Mouse (Mus musculus) kidney, embryonic 14.5 days (tissue): Measurements from ENCODE around the gene Tbl1xr1. TPM values are rescaled to one million over a fixed set of nuclear protein-coding genes. Genes with fewer than 3 reads are reported as not detected.

Source experiments
- ATAC-seq: fragments of 200-750 bp; cut with Nextera tagmentation; 2 replicates; pipeline ENCODE4 v1.8.0; 2017; ENCODE audit warnings: moderate number of reproducible peaks, mild to moderate bottlenecking, moderate TSS enrichment, moderate library complexity; ENCODE audit not compliant: low FRiP score, low TSS enrichment
- H3K27ac ChIP-seq: fragments of 300-500 bp; sonication (generic); 2 replicates; pipeline ENCODE4 v1.5.1; 2014; ENCODE audit warnings: low read depth, mild to moderate bottlenecking, low read length, moderate library complexity, mixed read lengths
- H3K27me3 ChIP-seq: fragments of 300-500 bp; sonication (generic); 2 replicates; pipeline ENCODE4 v1.6.1; 2014; ENCODE audit warnings: mild to moderate bottlenecking, low read length; ENCODE audit not compliant: control insufficient read depth, insufficient read depth
- H3K36me3 ChIP-seq: fragments of 300-500 bp; sonication (generic); 2 replicates; pipeline ENCODE4 v1.6.1; 2014; ENCODE audit warnings: low read length, mixed read lengths; ENCODE audit not compliant: control insufficient read depth, insufficient read depth
- H3K4me1 ChIP-seq: fragments of 300-500 bp; sonication (generic); 2 replicates; pipeline ENCODE4 v1.6.1; 2014; ENCODE audit warnings: low read length, mixed read lengths; ENCODE audit not compliant: control insufficient read depth, insufficient read depth
- H3K4me2 ChIP-seq: fragments of 300-500 bp; sonication (generic); replicated peaks from 2 replicates; pipeline ENCODE4 v1.6.1; 2014; ENCODE audit warnings: low read depth, mild to moderate bottlenecking, low read length
- H3K4me3 ChIP-seq: fragments of 300-500 bp; sonication (generic); 2 replicates; pipeline ENCODE4 v1.5.1; 2014; ENCODE audit warnings: mild to moderate bottlenecking, low read length
- H3K9ac ChIP-seq: fragments of 300-500 bp; sonication (generic); 2 replicates; pipeline ENCODE4 v1.6.1; 2014; ENCODE audit warnings: low read depth, mild to moderate bottlenecking, low read length, moderate library complexity
- H3K9me3 ChIP-seq: fragments of 300-500 bp; sonication (generic); 2 replicates; pipeline ENCODE4 v1.6.1; 2016; ENCODE audit warnings: low read length; ENCODE audit not compliant: control insufficient read depth
- WGBS: fragments of 180-500 bp; shearing (Covaris S2); extraction: QIAGEN DNeasy Blood & Tissue Kit; methylation state at CpG from one replicate; pipeline ENCODE4 v1.1.7; 2014; 5-methylcytosine and 5-hydroxymethylcytosine counted together
- polyA plus RNA-seq: library from polyadenylated mRNA; unstranded; fragments of >200 nt; fragmentation: Nextera tagmentation; extraction: Ambion mirVana; gene quantifications from 2 replicates; pipeline ENCODE4 v1.2.1, GENCODE M21; 2014

Tbl1xr1 gene
- polyA plus RNA-seq, 1 experiment from 2014 or later: 39.7 TPM

GRCm38 (mm10) chr3:22168432-22168831 is 92.0 kb downstream of the Tbl1xr1 start:
- H3K9ac ChIP-seq: no peak overlapping the region
- H3K27me3 ChIP-seq: no peaks in the 10 kb centered on the region
- H3K36me3 ChIP-seq: no peaks in the 10 kb centered on the region
- no peaks in the 10 kb centered on the region for H3K9me3 ChIP-seq
- no peak overlapping the region for H3K4me2 ChIP-seq
- ATAC-seq: no peak
- H3K27ac ChIP-seq: no peak overlapping the region
- WGBS: 79% methylated on average over 4 of the region's 4 CpGs
- H3K4me3 ChIP-seq: no peak overlapping the region
- no peaks in the 10 kb centered on the region for H3K4me1 ChIP-seq

- H3K4me3 ChIP-seq: no peak overlapping the region
- H3K36me3 ChIP-seq: no peaks in the 10 kb centered on the region
- no peaks in the 10 kb centered on the region for H3K9me3 ChIP-seq
- ATAC-seq: no peak
- H3K4me2 ChIP-seq: no peak overlapping the region
- H3K4me1 ChIP-seq: no peaks in the 10 kb centered on the region
- no peak overlapping the region for H3K9ac ChIP-seq
- H3K27me3 ChIP-seq: no peaks in the 10 kb centered on the region
- 87% methylated on average over 8 of the region's 8 CpGs for WGBS
- H3K27ac ChIP-seq: no peak overlapping the region
These were observed 95.1 kb downstream of the Tbl1xr1 start for GRCm38 (mm10) chr3:22171526-22171925.

- ATAC-seq: peak; percentile 65; the same call in 1 of the 2 replicates
- H3K36me3 ChIP-seq: no peaks in the 10 kb centered on the region
- H3K27ac ChIP-seq: no peak overlapping the region
- no peak overlapping the region for H3K9ac ChIP-seq
- H3K4me1 ChIP-seq: no peaks in the 10 kb centered on the region
- no peaks in the 10 kb centered on the region for H3K27me3 ChIP-seq
- no peak overlapping the region for H3K4me3 ChIP-seq
- no peak overlapping the region for H3K4me2 ChIP-seq
- H3K9me3 ChIP-seq: no peaks in the 10 kb centered on the region
- WGBS: 40% methylated on average over 2 of the region's 2 CpGs
These were observed 96.0 kb downstream of the Tbl1xr1 start for GRCm38 (mm10) chr3:22172410-22172809.

- Histone ChIP-seq H3K4me1 (no peaks in the 10 kb centered on the region), H3K27ac (no peak overlapping the region), H3K9me3 (no peaks in the 10 kb centered on the region), H3K9ac (no peak overlapping the region), H3K4me2 (no peak overlapping the region), H3K4me3 (no peak overlapping the region), H3K27me3 (no peaks in the 10 kb centered on the region), H3K36me3 (no peaks in the 10 kb centered on the region)
- no peak for ATAC-seq
- WGBS: 95% methylated on average over 5 of the region's 5 CpGs
These were observed 96.7 kb downstream of the Tbl1xr1 start for GRCm38 (mm10) chr3:22173171-22173570.

GRCm38 (mm10) chr3:22174232-22174631 is 97.8 kb downstream of the Tbl1xr1 start:
- 86% methylated on average over 4 of the region's 4 CpGs for WGBS
- Histone ChIP-seq H3K4me1 (no peaks in the 10 kb centered on the region), H3K9me3 (no peaks in the 10 kb centered on the region), H3K4me3 (no peak overlapping the region), H3K36me3 (no peaks in the 10 kb centered on the region), H3K4me2 (no peak overlapping the region), H3K9ac (no peak overlapping the region), H3K27me3 (no peaks in the 10 kb centered on the region), H3K27ac (no peak overlapping the region)
- ATAC-seq: no peak

GRCm38 (mm10) chr3:22180076-22180475 is 103.6 kb downstream of the Tbl1xr1 start:
- no peak overlapping the region for H3K27ac ChIP-seq
- no peak overlapping the region for H3K9ac ChIP-seq
- H3K36me3 ChIP-seq: no peaks in the 10 kb centered on the region
- no peaks in the 10 kb centered on the region for H3K9me3 ChIP-seq
- H3K4me1 ChIP-seq: no peaks in the 10 kb centered on the region
- ATAC-seq: no peak
- H3K27me3 ChIP-seq: no peaks in the 10 kb centered on the region
- no peak overlapping the region for H3K4me2 ChIP-seq
- H3K4me3 ChIP-seq: no peak overlapping the region
- WGBS: 94% methylated on average over 3 of the region's 4 CpGs

GRCm38 (mm10) chr3:22181026-22181425 is 104.6 kb downstream of the Tbl1xr1 start:
- H3K9me3 ChIP-seq: no peaks in the 10 kb centered on the region
- no peak overlapping the region for H3K27ac ChIP-seq
- H3K4me3 ChIP-seq: no peak overlapping the region
- H3K9ac ChIP-seq: no peak overlapping the region
- no peaks in the 10 kb centered on the region for H3K4me1 ChIP-seq
- H3K4me2 ChIP-seq: no peak overlapping the region
- no peaks in the 10 kb centered on the region for H3K27me3 ChIP-seq
- H3K36me3 ChIP-seq: no peaks in the 10 kb centered on the region
- no peak for ATAC-seq
- 93% methylated on average over 2 of the region's 2 CpGs for WGBS

- H3K9ac ChIP-seq: no peak overlapping the region
- 77% methylated on average over 4 of the region's 4 CpGs for WGBS
- H3K36me3 ChIP-seq: peaks cover 5% of the 10 kb centered on the region; the same call in 1 of the 2 replicates
- H3K9me3 ChIP-seq: no peaks in the 10 kb centered on the region
- no peaks in the 10 kb centered on the region for H3K27me3 ChIP-seq
- H3K4me3 ChIP-seq: no peak overlapping the region
- no peaks in the 10 kb centered on the region for H3K4me1 ChIP-seq
- no peak overlapping the region for H3K27ac ChIP-seq
- peak; percentile 75 for ATAC-seq
- no peak overlapping the region for H3K4me2 ChIP-seq
These were observed 108.8 kb downstream of the Tbl1xr1 start for GRCm38 (mm10) chr3:22185265-22185664.

- Histone ChIP-seq H3K36me3 (peaks cover 34% of the 10 kb centered on the region), H3K9ac (no peak overlapping the region), H3K4me1 (no peaks in the 10 kb centered on the region), H3K27me3 (no peaks in the 10 kb centered on the region), H3K4me3 (no peak overlapping the region), H3K4me2 (no peak overlapping the region), H3K27ac (no peak overlapping the region), H3K9me3 (no peaks in the 10 kb centered on the region)
- ATAC-seq: no peak
These were observed 114.0 kb downstream of the Tbl1xr1 start for GRCm38 (mm10) chr3:22190498-22190897.

GRCm38 (mm10) chr3:22192931-22193330 is 116.5 kb downstream of the Tbl1xr1 start:
- no peak for ATAC-seq
- H3K27me3 ChIP-seq: no peaks in the 10 kb centered on the region
- H3K27ac ChIP-seq: no peak overlapping the region
- H3K4me2 ChIP-seq: no peak overlapping the region
- H3K4me1 ChIP-seq: no peaks in the 10 kb centered on the region
- H3K9ac ChIP-seq: no peak overlapping the region
- WGBS: 93% methylated on average over 5 of the region's 5 CpGs
- H3K4me3 ChIP-seq: no peak overlapping the region
- no peaks in the 10 kb centered on the region for H3K9me3 ChIP-seq
- peaks cover 48% of the 10 kb centered on the region for H3K36me3 ChIP-seq
